Mouse (Mus musculus) erythroblast, embryonic 14.5 days (primary cell): Measurements from ENCODE around the gene Ppp1cb. TPM values are rescaled to one million over a fixed set of nuclear protein-coding genes. Genes with fewer than 3 reads are reported as not detected.

ENCODE experiments used
- H3K27me3 ChIP-seq: 2 replicates; pipeline ENCODE4 v1.6.1; 2012; ENCODE audit warnings: inconsistent platforms; ENCODE audit not compliant: control insufficient read depth
- H3K36me3 ChIP-seq: 2 replicates; pipeline ENCODE4 v1.6.1; 2012; ENCODE audit warnings: mild to moderate bottlenecking, inconsistent platforms; ENCODE audit not compliant: control insufficient read depth
- H3K4me1 ChIP-seq: 2 replicates; pipeline ENCODE4 v1.6.1; 2012; ENCODE audit warnings: inconsistent platforms; ENCODE audit not compliant: control insufficient read depth
- H3K4me3 ChIP-seq: replicated peaks from 2 replicates; pipeline ENCODE3; 2012; ENCODE audit warnings: moderate library complexity, mild to moderate bottlenecking, inconsistent platforms
- H3K9me3 ChIP-seq: 2 replicates; pipeline ENCODE4 v1.6.1; 2012; ENCODE audit warnings: low read length, inconsistent platforms, mixed read lengths; ENCODE audit not compliant: control insufficient read depth
- GATA1 ChIP-seq: IDR thresholded peaks from 2 replicates; pipeline ENCODE4 v1.6.1; 2012; ENCODE audit warnings: low read length, inconsistent platforms, mixed read lengths
- TAL1 ChIP-seq: IDR thresholded peaks from 3 replicates; pipeline ENCODE4 v1.6.1; 2012; ENCODE audit warnings: low read length, inconsistent platforms, mixed read lengths
- polyA plus RNA-seq: library from polyadenylated mRNA; stranded (reverse); fragments of >175 nt; gene quantifications from 2 replicates; pipeline ENCODE4 v1.2.3, GENCODE M21; 2012

Gene Ppp1cb
- polyA plus RNA-seq, 1 experiment, result 2.6 TPM

GRCm38 (mm10) chr5:32472332-32473028, 13.8 kb downstream of the Ppp1cb start:
- Histone ChIP-seq H3K36me3 (peaks cover 55% of the 10 kb centered on the region), H3K4me1 (peaks cover 65% of the 10 kb centered on the region)

GRCm38 (mm10) chr5:32473029-32473352, 14.3 kb downstream of the Ppp1cb start:
- H3K4me3 ChIP-seq, result peak overlapping the region; percentile 48
- peaks cover 62% of the 10 kb centered on the region for H3K4me1 ChIP-seq
- no peaks in the 10 kb centered on the region for H3K9me3 ChIP-seq
- TF ChIP-seq GATA1 (no peak), TAL1 (no peak)
- H3K36me3 ChIP-seq, result peaks cover 58% of the 10 kb centered on the region
- H3K27me3 ChIP-seq, result no peaks in the 10 kb centered on the region

More at GRCm38 (mm10) chr5:32472332-32473028, 13.8 kb downstream of the Ppp1cb start:
- TF ChIP-seq GATA1, result peak; percentile 87
- TF ChIP-seq TAL1, result no peak
- peak overlapping the region; percentile 48 for H3K4me3 ChIP-seq
- no peaks in the 10 kb centered on the region for H3K27me3 ChIP-seq
- no peaks in the 10 kb centered on the region for H3K9me3 ChIP-seq

- Histone ChIP-seq H3K9me3 (no peaks in the 10 kb centered on the region), H3K4me3 (no peak overlapping the region), H3K36me3 (peaks cover 72% of the 10 kb centered on the region), H3K4me1 (peaks cover 37% of the 10 kb centered on the region), H3K27me3 (no peaks in the 10 kb centered on the region)
- no peak for TF ChIP-seq TAL1
- no peak for TF ChIP-seq GATA1
These were observed 17.9 kb downstream of the Ppp1cb start for GRCm38 (mm10) chr5:32476501-32476900.

- Histone ChIP-seq H3K9me3 (no peaks in the 10 kb centered on the region), H3K36me3 (peaks cover 81% of the 10 kb centered on the region), H3K27me3 (no peaks in the 10 kb centered on the region), H3K4me3 (no peak overlapping the region), H3K4me1 (peaks cover 15% of the 10 kb centered on the region)
- TF ChIP-seq GATA1 (no peak), TAL1 (no peak)
These were observed 20.3 kb downstream of the Ppp1cb start for GRCm38 (mm10) chr5:32478972-32479371.

GRCm38 (mm10) chr5:32485430-32485829, 26.8 kb downstream of the Ppp1cb start:
- no peaks in the 10 kb centered on the region for H3K27me3 ChIP-seq
- no peak overlapping the region for H3K4me3 ChIP-seq
- H3K4me1 ChIP-seq, result no peaks in the 10 kb centered on the region
- H3K36me3 ChIP-seq, result peaks cover 98% of the 10 kb centered on the region
- no peak for TF ChIP-seq TAL1
- no peak for TF ChIP-seq GATA1
- H3K9me3 ChIP-seq, result no peaks in the 10 kb centered on the region

GRCm38 (mm10) chr5:32488044-32488443, 29.4 kb downstream of the Ppp1cb start:
- Histone ChIP-seq H3K27me3 (no peaks in the 10 kb centered on the region), H3K9me3 (no peaks in the 10 kb centered on the region), H3K36me3 (peaks cover 100% of the 10 kb centered on the region), H3K4me1 (no peaks in the 10 kb centered on the region), H3K4me3 (no peak overlapping the region)
- TF ChIP-seq TAL1 (no peak), GATA1 (no peak)

- H3K9me3 ChIP-seq, result no peaks in the 10 kb centered on the region
- no peaks in the 10 kb centered on the region for H3K27me3 ChIP-seq
- no peaks in the 10 kb centered on the region for H3K4me1 ChIP-seq
- TF ChIP-seq GATA1 (no peak), TAL1 (no peak)
- H3K36me3 ChIP-seq, result peaks cover 92% of the 10 kb centered on the region
- no peak overlapping the region for H3K4me3 ChIP-seq
These were observed 35.5 kb downstream of the Ppp1cb start for GRCm38 (mm10) chr5:32494084-32494700.

- peaks cover 13% of the 10 kb centered on the region for H3K36me3 ChIP-seq
- no peaks in the 10 kb centered on the region for H3K9me3 ChIP-seq
- no peak overlapping the region for H3K4me3 ChIP-seq
- TF ChIP-seq GATA1, result no peak
- TF ChIP-seq TAL1, result no peak
- H3K27me3 ChIP-seq, result no peaks in the 10 kb centered on the region
- H3K4me1 ChIP-seq, result no peaks in the 10 kb centered on the region; the same call in 1 of the 2 replicates
These were observed 50.1 kb downstream of the Ppp1cb start for GRCm38 (mm10) chr5:32508766-32509165.

GRCm38 (mm10) chr5:32520381-32520780, 61.7 kb downstream of the Ppp1cb start:
- no peak overlapping the region for H3K4me3 ChIP-seq
- no peaks in the 10 kb centered on the region for H3K4me1 ChIP-seq
- H3K36me3 ChIP-seq, result no peaks in the 10 kb centered on the region
- no peaks in the 10 kb centered on the region for H3K9me3 ChIP-seq
- no peaks in the 10 kb centered on the region for H3K27me3 ChIP-seq
- TF ChIP-seq GATA1 (no peak), TAL1 (no peak)

GRCm38 (mm10) chr5:32549449-32549848, 90.8 kb downstream of the Ppp1cb start:
- Histone ChIP-seq H3K4me3 (no peak overlapping the region), H3K27me3 (no peaks in the 10 kb centered on the region), H3K36me3 (no peaks in the 10 kb centered on the region), H3K4me1 (no peaks in the 10 kb centered on the region), H3K9me3 (no peaks in the 10 kb centered on the region)
- no peak for TF ChIP-seq TAL1
- TF ChIP-seq GATA1, result no peak
